Mouse (Mus musculus) MEL (cell line): Measurements from ENCODE around the gene Msl1. TPM values are rescaled to one million over a fixed set of nuclear protein-coding genes. Genes with fewer than 3 reads are reported as not detected.

Source experiments
- DNase-seq: peaks from one replicate; pipeline ENCODE4 v3.0.0; 2011; ENCODE audit warnings: low read depth, low spot score
- H3K27ac ChIP-seq: 2 replicates; pipeline ENCODE4 v1.5.1; 2012; ENCODE audit warnings: low read depth, mild to moderate bottlenecking, control low read depth, low read length, moderate library complexity; ENCODE audit not compliant: control insufficient read depth
- H3K27me3 ChIP-seq, 2 experiments: fragments of 150-350 bp in 1 of 2; sonication (generic) in 1 of 2; 2 replicates each; pipeline ENCODE4 v1.6.1; 2012; ENCODE audit warnings: low read length in 2 of 2, mild to moderate bottlenecking in 2 of 2, improper control_type of control experiment in 1 of 2, moderate library complexity in 1 of 2; ENCODE audit not compliant: insufficient read depth in 2 of 2, control insufficient read depth in 1 of 2
- H3K36me3 ChIP-seq, 2 experiments: 2 replicates each; pipeline ENCODE4 v1.6.1; 2012 to 2014; ENCODE audit warnings: low read length in 2 of 2, improper control_type of control experiment in 1 of 2, inconsistent platforms in 1 of 2, mild to moderate bottlenecking in 1 of 2; ENCODE audit not compliant: insufficient read depth in 2 of 2, control insufficient read depth in 1 of 2
- H3K4me1 ChIP-seq, 2 experiments: fragments of 150-350 bp in 1 of 2; sonication (generic) in 1 of 2; 2 replicates each; pipeline ENCODE4 v1.6.1; 2012; ENCODE audit warnings: low read length in 2 of 2, improper control_type of control experiment in 1 of 2, mild to moderate bottlenecking in 1 of 2; ENCODE audit not compliant: insufficient read depth in 2 of 2, control insufficient read depth in 1 of 2
- H3K4me3 ChIP-seq, 2 experiments: fragments of 150-350 bp in 1 of 2; sonication (generic) in 1 of 2; 2 replicates each; pipeline ENCODE4 v1.5.1; 2012; ENCODE audit warnings: low read depth in 2 of 2, low read length in 2 of 2, mild to moderate bottlenecking in 2 of 2, moderate library complexity in 2 of 2, control low read depth in 1 of 2, improper control_type of control experiment in 1 of 2; ENCODE audit not compliant: control insufficient read depth in 1 of 2, insufficient read depth in 1 of 2
- H3K79me2 ChIP-seq: 2 replicates; pipeline ENCODE4 v1.6.1; 2012; ENCODE audit warnings: mild to moderate bottlenecking, low read length, moderate library complexity; ENCODE audit not compliant: control insufficient read depth, poor library complexity, insufficient read depth
- H3K9ac ChIP-seq: 2 replicates; pipeline ENCODE4 v1.6.1; 2012; ENCODE audit warnings: low read depth, mild to moderate bottlenecking, control low read depth, low read length, moderate library complexity; ENCODE audit not compliant: control insufficient read depth, poor library complexity, severe bottlenecking
- H3K9me3 ChIP-seq: fragments of 150-350 bp; sonication (generic); replicated peaks from 2 replicates; pipeline ENCODE4 v1.6.1; 2012; ENCODE audit warnings: mild to moderate bottlenecking, low read length, improper control_type of control experiment, moderate library complexity; ENCODE audit not compliant: insufficient read depth
- BHLHE40 ChIP-seq: IDR thresholded peaks from 2 replicates; pipeline ENCODE4 v1.6.1; 2012; ENCODE audit warnings: low read depth, mild to moderate bottlenecking, inconsistent platforms, low read length, improper control_type of control experiment, borderline replicate concordance
- CHD1 ChIP-seq: IDR thresholded peaks from 2 replicates; pipeline ENCODE4 v1.6.1; 2012; ENCODE audit warnings: low read depth, mild to moderate bottlenecking, inconsistent platforms, low read length, improper control_type of control experiment
- CTCF ChIP-seq, 3 experiments: IDR thresholded peaks in 2 of 3; conservative IDR thresholded peaks in 1 of 3; 2 replicates each; pipeline ENCODE4 v1.5.1; 2011 to 2012; ENCODE audit warnings: low read length in 3 of 3, low read depth in 2 of 3, mild to moderate bottlenecking in 2 of 3, improper control_type of control experiment in 1 of 3, inconsistent platforms in 1 of 3, mixed read lengths in 1 of 3, moderate library complexity in 1 of 3; ENCODE audit not compliant: control insufficient read depth in 1 of 3, insufficient read depth in 1 of 3, poor library complexity in 1 of 3, severe bottlenecking in 1 of 3
- ETS1 ChIP-seq: IDR thresholded peaks from 2 replicates; pipeline ENCODE4 v1.6.1; 2012; ENCODE audit warnings: low read depth, mild to moderate bottlenecking, inconsistent platforms, low read length, improper control_type of control experiment, moderate library complexity
- GABPA ChIP-seq: IDR thresholded peaks from 2 replicates; pipeline ENCODE4 v1.6.1; 2012; ENCODE audit warnings: low read depth, mild to moderate bottlenecking, inconsistent platforms, low read length, improper control_type of control experiment, moderate library complexity
- JUND ChIP-seq: IDR thresholded peaks from 2 replicates; pipeline ENCODE4 v1.6.1; 2011; ENCODE audit warnings: low read depth, mild to moderate bottlenecking, improper control_type of control experiment, low read length
- MAZ ChIP-seq: IDR thresholded peaks from 2 replicates; pipeline ENCODE4 v1.6.1; 2012; ENCODE audit warnings: low read depth, mild to moderate bottlenecking, inconsistent platforms, low read length, improper control_type of control experiment
- MXI1 ChIP-seq: IDR thresholded peaks from 2 replicates; pipeline ENCODE4 v1.6.1; 2011; ENCODE audit warnings: mild to moderate bottlenecking, low read depth, low read length, improper control_type of control experiment
- MYC ChIP-seq: IDR thresholded peaks from 2 replicates; pipeline ENCODE4 v1.6.1; 2011; ENCODE audit warnings: low read depth, mild to moderate bottlenecking, low read length, improper control_type of control experiment, moderate library complexity
- NELFE ChIP-seq: IDR thresholded peaks from 2 replicates; pipeline ENCODE4 v1.6.1; 2011; ENCODE audit warnings: low read depth, low read length, improper control_type of control experiment
- POLR2A ChIP-seq, 2 experiments: IDR thresholded peaks; 2 replicates each; pipeline ENCODE4 v1.6.1; 2011 to 2012; ENCODE audit warnings: low read length in 2 of 2, mild to moderate bottlenecking in 2 of 2, control low read depth in 1 of 2, improper control_type of control experiment in 1 of 2, low read depth in 1 of 2, moderate library complexity in 1 of 2; ENCODE audit not compliant: control insufficient read depth in 1 of 2, insufficient read depth in 1 of 2, poor library complexity in 1 of 2
- POLR2AphosphoS5 ChIP-seq: IDR thresholded peaks from 2 replicates; pipeline ENCODE4 v1.6.1; 2012; ENCODE audit warnings: low read depth, borderline replicate concordance, mild to moderate bottlenecking, inconsistent platforms, low read length, moderate library complexity, mixed read lengths
- SMC3 ChIP-seq: IDR thresholded peaks from 2 replicates; pipeline ENCODE4 v1.6.1; 2011; ENCODE audit warnings: low read depth, low read length, improper control_type of control experiment
- TAL1 ChIP-seq: IDR thresholded peaks from 2 replicates; pipeline ENCODE4 v1.6.1; 2012; ENCODE audit warnings: mild to moderate bottlenecking, inconsistent platforms, low read length, moderate library complexity, mixed read lengths
- TCF12 ChIP-seq: IDR thresholded peaks from 2 replicates; pipeline ENCODE4 v1.6.1; 2014; ENCODE audit warnings: low read depth, mild to moderate bottlenecking, inconsistent platforms, low read length, improper control_type of control experiment, moderate library complexity
- UBTF ChIP-seq: IDR thresholded peaks from 2 replicates; pipeline ENCODE4 v1.6.1; 2012; ENCODE audit warnings: low read depth, mild to moderate bottlenecking, inconsistent platforms, low read length, improper control_type of control experiment, moderate library complexity, borderline replicate concordance; ENCODE audit not compliant: insufficient read depth
- USF1 ChIP-seq: IDR thresholded peaks from 2 replicates; pipeline ENCODE4 v1.6.1; 2014; ENCODE audit warnings: low read depth, mild to moderate bottlenecking, inconsistent platforms, low read length, improper control_type of control experiment, moderate library complexity
- ZMIZ1 ChIP-seq: IDR thresholded peaks from 2 replicates; pipeline ENCODE4 v1.6.1; 2012; ENCODE audit warnings: low read depth, mild to moderate bottlenecking, inconsistent platforms, low read length, improper control_type of control experiment, moderate library complexity
- polyA plus RNA-seq, 2 experiments: library from polyadenylated mRNA; stranded (reverse) in 1 of 2; unstranded in 1 of 2; fragments of >175 nt in 1 of 2; fragments of >200 nt in 1 of 2; gene quantifications; 2 replicates each; pipeline versions ENCODE4 v1.2.1 to v1.2.4; 2012; ENCODE audit warnings: low replicate concordance in 2 of 2, low read depth in 1 of 2; ENCODE audit not compliant: insufficient read length in 2 of 2, insufficient read depth in 1 of 2, missing spikeins in 1 of 2
- total RNA-seq: library from RNA; depleted of rRNA; stranded (reverse); fragments of 300-350 nt; gene quantifications from 2 replicates; pipeline ENCODE4 v1.2.3, GENCODE M21; 2012

The Msl1 gene
- total and polyA plus RNA-seq, 3 experiments: 37.1 to 49.4 TPM; not detected in 1

DNA sequence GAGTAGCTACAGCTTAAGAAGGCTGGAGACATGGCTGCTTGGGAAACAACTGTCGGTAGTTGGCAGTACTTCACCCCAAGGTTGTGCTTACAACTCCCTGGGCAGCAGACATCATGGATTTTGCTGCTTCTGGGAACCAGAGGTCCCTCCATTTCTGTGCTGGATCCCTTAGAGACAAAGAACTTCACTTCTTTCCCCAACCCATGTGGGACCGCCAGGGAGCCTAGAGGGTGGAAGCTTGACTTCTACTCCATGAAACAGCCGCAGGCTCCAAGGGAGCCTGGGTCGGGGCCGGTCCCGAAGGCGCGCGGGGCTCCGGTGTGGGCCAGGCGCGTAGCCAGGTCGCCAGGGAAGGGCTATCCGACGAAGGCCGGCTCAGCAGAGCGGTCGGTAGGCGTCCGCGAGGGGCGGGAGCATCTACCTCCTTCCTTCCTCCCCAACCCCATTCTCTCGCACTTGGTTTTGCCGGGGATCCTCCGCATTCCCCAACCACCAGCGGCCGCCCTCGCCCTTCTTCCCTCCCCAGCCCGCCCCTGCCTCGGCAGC lies 774 bp upstream of the Msl1 start (continued):
- no peak for TF ChIP-seq ZMIZ1
- peak; percentile 45; the same call in 1 of the 2 replicates for TF ChIP-seq CHD1
- TF ChIP-seq POLR2AphosphoS5: no peak
- TF ChIP-seq USF1: no peak
- no peak for TF ChIP-seq NELFE
- no peak for TF ChIP-seq TAL1
- TF ChIP-seq MXI1: peak; percentile 73; the same call in 1 of the 2 replicates
- TF ChIP-seq CTCF (IDR thresholded peaks at IDR 0.05 in 2 of 3, conservative IDR thresholded peaks at IDR 0.05 in 1 of 3; ENCODE audit: control insufficient read depth in 1 of 3, insufficient read depth in 1 of 3, low read depth in 2 of 3, low read length in 3 of 3, poor library complexity in 1 of 3, severe bottlenecking in 1 of 3): peak in 2 of 3 experiments; percentile 10 to 20; a peak in 1 of 6 replicates
- TF ChIP-seq TCF12: no peak
- TF ChIP-seq MAZ: no peak
- no peak for TF ChIP-seq JUND

DNA sequence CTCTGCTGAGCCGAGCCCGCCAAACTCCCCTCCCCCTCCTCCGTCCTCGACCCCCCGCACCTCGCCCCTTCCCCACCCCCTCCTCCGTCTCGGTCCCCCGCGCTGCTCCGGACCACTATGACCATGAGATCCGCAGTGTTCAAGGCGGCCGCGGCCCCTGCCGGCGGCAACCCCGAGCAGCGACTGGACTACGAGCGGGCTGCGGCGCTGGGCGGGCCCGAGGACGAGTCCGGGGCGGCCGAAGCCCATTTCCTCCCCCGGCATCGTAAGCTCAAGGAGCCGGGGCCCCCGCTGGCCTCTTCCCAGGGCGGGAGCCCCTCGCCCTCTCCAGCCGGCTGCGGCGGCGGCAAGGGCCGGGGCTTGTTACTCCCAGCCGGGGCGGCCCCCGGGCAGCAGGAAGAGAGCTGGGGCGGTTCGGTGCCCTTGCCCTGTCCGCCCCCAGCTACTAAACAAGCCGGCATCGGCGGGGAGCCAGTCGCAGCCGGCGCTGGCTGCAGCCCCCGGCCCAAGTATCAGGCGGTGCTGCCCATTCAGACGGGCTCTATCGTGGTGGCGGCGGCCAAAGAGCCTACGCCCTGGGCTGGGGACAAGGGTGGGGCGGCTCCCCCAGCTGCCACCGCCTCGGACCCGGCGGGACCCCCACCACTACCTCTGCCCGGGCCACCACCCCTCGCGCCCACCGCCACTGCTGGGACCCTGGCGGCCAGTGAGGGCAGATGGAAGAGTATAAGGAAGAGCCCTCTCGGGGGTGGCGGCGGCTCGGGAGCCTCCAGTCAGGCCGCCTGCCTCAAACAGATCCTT lies 598 bp downstream of the Msl1 start:
- Histone ChIP-seq H3K4me1 (peaks cover 12 to 33% of the 10 kb centered on the region in 2 experiments), H3K27me3 (no peaks in the 10 kb centered on the region), H3K9me3 (no peaks in the 10 kb centered on the region), H3K9ac (peak overlapping the region; percentile 84), H3K79me2 (peaks cover 45% of the 10 kb centered on the region), H3K27ac (peak overlapping the region; percentile 70), H3K36me3 (peaks cover 14 to 32% of the 10 kb centered on the region in 2 experiments), H3K4me3 (peak overlapping the region; percentile 65 to 90)
- peak; percentile 66 for DNase-seq
- TF ChIP-seq UBTF (peak; percentile 92; the same call in 1 of the 2 replicates), NELFE (peak; percentile 1; the same call in 1 of the 2 replicates), MYC (no peak), BHLHE40 (no peak), POLR2A (IDR thresholded peaks at IDR 0.05; ENCODE audit: control insufficient read depth in 1 of 2, insufficient read depth in 1 of 2, low read depth in 1 of 2, low read length in 2 of 2, poor library complexity in 1 of 2) (peak in 1 of 2 experiments; percentile 39; a peak in 2 of 4 replicates), ETS1 (no peak), CHD1 (0 out of 2 replicates have a peak, but pooled peaks have one; percentile 29), SMC3 (no peak), ZMIZ1 (0 out of 2 replicates have a peak, but pooled peaks have one; percentile 21), GABPA (no peak)
